Mouse (Mus musculus) liver, postnatal 0 days (tissue): ENCODE data around the gene Chrne.

Experiments
- CTCF ChIP-seq: sonication (generic); IDR thresholded peaks from 2 replicates; pipeline ENCODE4 v1.5.1; 2016; ENCODE audit warnings: antibody characterized with exemption, low read depth
- EP300 ChIP-seq: IDR thresholded peaks from 2 replicates; pipeline ENCODE4 v1.6.1; 2016; ENCODE audit warnings: antibody characterized with exemption, low read depth, mild to moderate bottlenecking

DNA sequence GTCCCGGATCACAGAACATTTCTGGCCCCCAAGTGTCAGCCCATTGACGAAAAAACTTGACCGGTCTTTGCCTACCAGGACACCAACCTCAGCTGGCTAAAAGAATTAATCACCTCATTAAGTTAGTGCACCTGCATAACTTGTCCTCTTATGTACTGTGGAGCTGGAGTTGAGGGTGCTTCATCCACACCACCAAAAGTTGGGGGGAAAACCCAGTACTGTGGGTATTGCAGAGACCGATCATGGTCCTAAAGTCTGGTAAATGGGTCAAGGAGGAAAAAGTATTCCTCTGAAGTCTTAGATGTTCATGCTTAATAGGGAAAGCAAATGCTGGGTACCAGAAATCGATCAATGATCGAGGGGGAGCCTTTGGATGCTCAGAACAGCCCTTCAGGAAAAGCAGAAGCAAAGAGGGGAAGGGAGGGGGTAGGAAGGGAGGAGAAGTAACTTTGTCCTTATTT is 33.9 kb upstream of the Chrne start:
- TF ChIP-seq CTCF (no peak), EP300 (no peak)
